Mouse (Mus musculus): Measurements from ENCODE around the gene Izumo1. TPM values are rescaled to one million over a fixed set of nuclear protein-coding genes. Genes with fewer than 3 reads are reported as not detected.
"Not testable (repeated sequence)": the region's sequence is repeated elsewhere in the genome, so short reads cannot be mapped to it uniquely, and the experiment has no call there.

Gene Izumo1
- total RNA-seq, 2 experiments from 2014 or later = 0.56 to 0.60 TPM

GRCm38 (mm10) chr7:45642503-45643255, 21.1 kb downstream of the Izumo1 start:
- no peak for DNase-seq

DNA sequence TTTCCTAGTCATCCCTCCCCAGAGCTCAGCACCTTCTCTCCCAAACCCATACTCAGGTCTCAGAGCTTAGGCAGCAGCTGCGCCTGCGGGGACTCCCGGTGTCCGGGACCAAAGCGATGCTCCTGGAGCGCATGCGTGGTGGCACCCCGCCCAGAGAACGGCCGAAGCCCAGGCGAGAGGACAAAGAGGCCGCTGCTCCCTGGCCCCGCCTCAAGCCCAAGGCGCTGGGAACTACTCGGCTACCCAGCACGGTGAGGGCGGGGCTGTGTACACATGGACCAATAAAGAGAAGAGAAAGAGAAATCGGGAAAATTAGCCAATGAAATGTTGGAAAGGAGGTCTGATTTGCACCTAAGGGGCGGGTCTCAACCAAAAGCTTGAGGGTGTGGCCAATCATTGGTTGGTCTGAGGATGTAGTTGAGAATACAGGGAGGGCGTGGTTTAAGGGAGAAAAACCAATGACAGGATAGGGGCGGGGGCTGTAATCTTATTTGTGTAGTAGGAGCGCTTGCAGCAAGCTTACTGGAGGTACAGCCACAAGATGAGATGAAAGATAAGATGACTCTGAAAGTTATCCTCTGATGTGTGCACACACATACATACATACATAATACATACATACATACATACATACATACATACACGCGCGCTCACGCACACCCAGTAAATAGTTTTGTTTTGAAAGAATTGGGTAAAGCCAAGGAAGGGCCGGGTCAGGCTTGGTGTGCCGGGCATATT, 22.0 kb downstream of the Izumo1 start:
- DNase-seq = peak; percentile 94

DNA sequence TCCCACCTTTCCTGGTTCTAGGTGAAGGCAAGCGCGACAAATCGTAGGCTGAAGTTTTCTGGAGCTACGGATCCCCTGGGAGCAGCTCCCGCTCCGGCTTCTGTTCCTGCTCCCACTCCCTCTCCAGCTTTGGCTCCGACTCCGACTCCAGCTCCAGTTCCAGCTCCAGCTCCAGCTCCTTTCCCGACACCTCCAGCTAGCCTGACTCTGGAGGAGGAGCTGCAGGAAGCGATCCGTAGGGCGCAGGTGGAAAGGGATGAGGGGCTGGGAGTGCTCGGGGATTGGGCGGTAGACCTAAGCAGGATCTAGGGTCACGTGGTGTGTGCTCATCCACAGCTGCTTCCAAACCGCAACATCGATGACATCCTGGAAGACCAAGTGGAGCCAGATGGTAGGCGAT, 22.6 kb downstream of the Izumo1 start:
- peak; percentile 61 for DNase-seq

DNA sequence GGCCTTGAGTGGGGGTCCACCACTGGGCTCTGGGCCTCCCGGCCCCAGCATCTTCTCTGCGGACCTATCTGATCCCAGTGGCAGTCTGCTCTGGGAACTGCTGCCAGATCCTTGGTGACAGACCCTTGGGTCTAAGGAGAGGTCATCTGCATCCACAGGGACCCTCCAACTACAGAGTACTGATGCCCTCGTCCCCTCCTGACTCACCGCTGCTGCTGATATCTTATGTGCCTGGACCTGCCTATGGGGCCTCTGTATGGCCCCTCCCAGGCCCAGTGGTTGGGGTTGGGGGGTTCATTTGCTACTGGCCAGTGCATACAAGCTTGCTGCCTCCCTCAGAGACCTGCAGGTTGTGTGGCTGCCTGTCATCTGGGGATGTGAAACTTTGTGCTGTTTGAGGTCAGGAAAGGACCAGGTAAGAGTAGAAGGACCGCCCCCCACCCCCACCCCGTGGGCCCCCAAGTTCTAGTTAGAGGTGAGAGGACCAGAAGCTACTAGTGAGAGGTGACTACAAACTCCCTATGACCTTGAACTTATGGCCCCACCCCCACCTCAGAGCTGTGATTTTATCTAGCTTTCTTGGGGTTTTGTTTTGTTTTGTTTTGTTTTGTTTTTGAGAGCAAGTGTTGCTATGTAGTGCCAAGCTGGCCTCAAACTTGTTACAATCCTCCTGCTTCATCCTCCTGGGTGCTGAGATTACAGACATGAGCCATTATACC, 23.4 kb downstream of the Izumo1 start:
- no peak for DNase-seq

- DNase-seq = no peak
Measured at GRCm38 (mm10) chr7:45645591-45645971, 24.0 kb downstream of the Izumo1 start.

DNA sequence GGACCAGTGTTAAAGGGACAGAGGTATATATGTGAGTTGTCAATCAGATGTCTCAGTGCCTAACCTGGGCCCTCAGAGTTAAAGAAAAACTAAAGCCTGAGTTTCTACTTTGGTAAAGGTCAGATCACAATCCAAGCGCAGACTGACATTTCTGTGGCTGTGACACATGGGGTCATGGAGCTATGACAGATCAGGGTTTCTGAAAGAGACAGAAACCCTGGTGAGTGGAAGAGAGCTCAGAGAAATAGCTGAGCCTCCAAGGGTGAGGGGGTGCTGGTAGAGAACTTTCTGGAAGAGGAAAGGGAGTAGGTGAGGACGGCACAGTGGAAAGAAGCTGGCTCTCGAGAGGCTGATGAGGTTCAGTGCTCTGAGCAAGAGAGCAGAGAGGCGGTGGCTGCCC, 25.1 kb downstream of the Izumo1 start:
- DNase-seq = no peak

- peak; percentile 66 for DNase-seq
Measured at GRCm38 (mm10) chr7:45649351-45649750, 27.7 kb downstream of the Izumo1 start.

GRCm38 (mm10) chr7:45650484-45650883, 28.9 kb downstream of the Izumo1 start:
- DNase-seq = not testable (repeated sequence)

DNA sequence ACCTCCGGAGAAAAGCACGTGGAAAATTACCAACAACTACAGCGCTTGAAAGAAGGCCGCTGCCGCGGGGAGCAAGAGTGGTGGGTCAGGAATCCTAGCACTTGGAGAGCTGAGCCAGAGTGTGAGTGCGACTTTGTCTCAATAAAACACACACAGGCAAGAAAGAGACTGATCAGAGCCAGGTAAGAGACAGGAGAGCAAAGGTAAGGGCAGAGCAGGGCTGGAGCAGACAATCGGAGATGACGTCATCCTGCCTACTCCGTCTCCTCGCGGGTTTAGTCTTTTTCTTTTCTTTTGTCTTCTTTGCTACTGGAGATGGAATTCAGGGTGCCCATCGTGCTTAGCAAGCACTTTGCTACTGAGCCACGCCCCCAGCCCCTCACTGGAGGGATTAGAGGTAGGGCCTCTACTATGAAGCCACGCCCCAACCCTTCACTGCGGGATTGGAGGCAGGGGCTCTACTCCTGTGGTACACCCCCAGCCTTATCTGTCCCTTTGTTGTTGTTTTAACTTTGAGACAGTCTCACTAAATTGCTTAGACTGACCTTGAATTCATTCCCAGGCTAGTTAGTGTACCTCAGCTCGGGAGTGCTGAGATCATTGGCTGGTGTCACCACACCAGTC, 32.9 kb downstream of the Izumo1 start:
- no peak for DNase-seq

DNA sequence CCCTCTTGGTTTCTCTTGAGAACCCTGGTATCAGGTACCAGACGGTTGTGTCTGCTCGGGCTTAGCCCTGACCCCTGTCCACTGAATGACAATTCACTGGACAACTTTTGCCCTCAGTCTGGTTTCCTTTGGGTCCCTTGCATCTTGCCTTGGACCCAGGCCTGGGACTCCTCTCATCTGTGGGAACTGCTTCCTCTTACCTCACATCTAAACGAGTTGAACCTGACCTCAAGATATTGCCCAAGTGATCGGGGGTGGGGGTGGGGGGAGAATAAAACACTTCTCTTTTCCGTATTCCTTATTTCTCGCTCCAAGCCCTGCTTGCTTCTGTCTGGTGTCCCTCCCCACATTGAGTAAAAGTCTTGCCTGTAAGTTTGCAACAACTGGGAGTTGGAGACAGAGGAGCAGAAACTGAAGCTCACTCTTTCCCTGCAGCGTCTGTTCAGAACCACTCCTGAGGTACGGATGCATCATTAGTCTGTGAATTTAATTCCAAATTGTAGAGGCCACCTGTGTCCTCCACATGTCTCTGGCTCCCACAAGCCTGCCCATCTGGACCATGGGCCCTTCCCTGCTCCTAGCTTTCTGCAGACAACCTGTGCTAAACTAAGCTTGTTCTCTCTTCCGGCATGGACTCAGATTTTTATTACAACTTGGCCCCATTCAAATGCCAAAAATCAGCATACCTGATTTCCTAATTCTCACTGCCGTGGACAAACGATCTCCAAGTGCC, 39.3 kb downstream of the Izumo1 start:
- DNase-seq = no peak

DNA sequence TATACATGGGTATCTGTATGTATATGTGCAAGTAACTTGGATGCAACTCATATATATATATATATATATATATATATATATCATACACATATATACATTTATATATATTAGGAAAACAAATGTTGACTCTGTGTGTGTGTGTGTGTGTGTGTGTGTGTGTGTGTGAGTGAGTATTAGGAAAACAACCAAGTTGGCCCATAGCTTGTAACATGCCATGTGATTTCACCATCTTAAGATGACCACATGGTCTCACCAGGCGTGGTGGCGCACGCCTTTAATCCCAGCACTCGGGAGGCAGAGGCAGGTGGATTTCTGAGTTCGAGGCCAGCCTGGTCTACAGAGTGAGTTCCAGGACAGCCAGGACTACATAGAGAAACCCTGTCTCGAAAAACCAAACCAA, 40.1 kb downstream of the Izumo1 start:
- not testable (repeated sequence) for DNase-seq

GRCm38 (mm10) chr7:45665303-45666138, 43.9 kb downstream of the Izumo1 start:
- no peak for DNase-seq

DNA sequence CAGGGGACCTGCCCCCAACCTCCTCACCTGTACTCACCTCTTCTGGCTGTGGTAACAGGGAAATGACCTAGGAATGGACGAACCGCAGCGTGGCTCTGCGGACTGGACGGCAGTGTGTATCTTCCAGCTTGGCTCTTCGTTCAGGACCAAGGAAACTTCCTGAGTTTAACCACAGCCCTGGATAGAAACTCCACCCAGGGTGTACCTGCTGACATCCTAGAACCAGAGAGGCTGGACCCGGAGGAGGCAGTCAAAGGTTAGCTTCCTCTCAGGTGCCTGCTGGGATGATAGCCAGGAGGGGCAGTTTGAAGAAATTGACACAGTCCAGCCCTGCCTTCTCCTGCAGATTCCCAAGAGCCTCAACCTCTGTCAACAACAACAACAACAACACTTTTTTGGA, 44.5 kb downstream of the Izumo1 start, which contains the start of gene Fut2:
Gene Fut2 (minus strand): TSS at position 234 of the 400 bp plus-strand sequence.
- no peak for DNase-seq

DNA sequence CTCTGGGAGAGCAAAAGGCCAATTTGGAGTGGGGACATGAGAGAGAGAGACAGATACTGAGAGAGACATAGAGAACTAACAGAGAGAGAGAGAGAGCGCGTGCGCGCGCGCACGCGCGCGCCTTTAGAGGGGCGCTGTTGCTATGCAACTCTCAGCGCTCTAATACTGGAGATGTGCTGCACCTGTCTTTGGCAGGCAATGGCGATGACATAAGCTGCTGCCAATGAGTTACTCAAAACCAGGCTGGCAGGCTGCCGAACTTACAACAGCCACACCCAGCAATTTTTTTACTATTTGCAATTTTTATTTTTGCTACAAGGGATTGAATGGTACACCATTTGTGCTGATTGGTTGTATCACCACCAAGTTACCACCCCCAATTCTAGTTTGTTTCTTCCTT, 46.1 kb downstream of the Izumo1 start:
- DNase-seq = no peak

DNA sequence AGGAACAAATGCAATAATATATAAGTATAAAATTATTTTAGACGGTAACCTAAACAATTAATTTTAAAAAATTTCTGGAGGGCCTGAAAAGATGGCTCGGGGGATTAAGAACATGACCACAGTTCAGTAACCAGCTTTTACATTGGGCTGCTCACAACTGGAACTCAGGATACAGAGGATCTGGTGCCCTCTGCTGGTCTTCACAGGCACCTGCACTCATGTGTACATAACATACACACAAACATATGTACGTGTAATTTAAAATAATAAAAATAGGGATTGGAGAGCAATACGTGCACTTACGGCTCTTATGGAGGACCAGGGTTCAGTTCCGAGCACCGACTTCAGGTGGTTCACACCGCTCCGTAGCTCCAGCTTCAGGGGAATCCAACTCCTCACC, 47.3 kb downstream of the Izumo1 start:
- no peak for DNase-seq

- no peak for DNase-seq
Measured at GRCm38 (mm10) chr7:45677627-45678295, 56.1 kb downstream of the Izumo1 start.
